Mouse (Mus musculus) G1E (cell line): ENCODE data around the gene Alg9.

ENCODE experiments used
- CTCF ChIP-seq: IDR thresholded peaks from 2 replicates; pipeline ENCODE4 v1.5.1; 2012; ENCODE audit warnings: low read depth, low read length, inconsistent platforms, mixed read lengths
- GATA2 ChIP-seq: IDR thresholded peaks from 2 replicates; pipeline ENCODE4 v1.6.1; 2012; ENCODE audit warnings: low read depth, low read length, inconsistent platforms, borderline replicate concordance

DNA sequence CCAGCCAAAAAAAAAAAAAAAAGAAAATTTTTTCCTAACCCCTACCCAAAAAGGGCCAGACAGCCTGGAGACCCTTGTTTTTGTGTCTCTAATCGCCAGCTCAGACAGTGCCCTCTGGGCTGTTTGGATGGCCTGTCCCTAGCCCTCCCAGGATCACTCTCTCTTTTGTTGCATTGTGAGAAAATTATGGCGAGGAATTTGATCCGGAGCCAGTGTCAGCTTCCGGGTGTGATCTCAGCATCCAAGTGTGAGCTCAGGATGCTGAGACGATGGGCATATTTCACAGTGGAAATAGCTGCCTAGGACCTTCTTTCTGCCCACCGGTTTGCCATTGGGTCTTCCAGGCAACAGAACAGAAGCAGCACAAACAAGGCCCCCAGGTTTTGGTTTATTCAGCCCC is 24.1 kb upstream of the Alg9 start:
- TF ChIP-seq CTCF (no peak), GATA2 (no peak)
